Mouse (Mus musculus): Measurements from ENCODE around the gene Serpinb9d. TPM values are rescaled to one million over a fixed set of nuclear protein-coding genes. Genes with fewer than 3 reads are reported as not detected.
"Not testable (repeated sequence)": the region's sequence is repeated elsewhere in the genome, so short reads cannot be mapped to it uniquely, and the experiment has no call there.

Gene Serpinb9d
- not detected in 2 replicates for total RNA-seq (2014; fragmentation: Nextera tagmentation)
- total RNA-seq (2017): not detected in 2 replicates
- polyA plus RNA-seq (2012): not detected in 2 replicates

DNA sequence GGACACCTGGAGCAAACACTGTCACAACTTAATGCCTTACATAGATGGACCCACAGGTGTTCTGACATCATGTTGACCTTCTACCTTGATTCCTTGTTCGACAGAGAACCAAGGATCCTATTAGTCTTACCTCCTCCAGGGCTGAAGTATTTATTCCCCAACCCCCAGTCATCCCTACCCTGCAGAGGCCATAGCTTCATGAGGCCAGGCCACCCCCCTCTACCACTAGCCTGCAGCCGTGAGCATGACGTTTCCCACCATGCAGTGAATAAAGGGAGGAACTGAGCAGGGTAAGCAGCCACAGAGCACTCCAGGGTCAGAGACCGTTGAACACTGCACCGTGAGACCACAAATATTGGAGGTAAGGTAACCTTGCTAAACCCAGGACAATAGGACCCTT lies at the start of gene Serpinb9d:
Serpinb9d (plus strand) TSS at position 301 of the 400 bp plus-strand sequence.
- TF ChIP-seq CTCF (IDR thresholded peaks at IDR 0.05; ENCODE audit: low read depth, low read length): no peak
- no peak for TF ChIP-seq GATA1 (IDR thresholded peaks at IDR 0.05; ENCODE audit: borderline replicate concordance, low read length)
- no peak for TF ChIP-seq POLR2AphosphoS5 (IDR thresholded peaks at IDR 0.05; ENCODE audit: insufficient replicate concordance, low read depth, low read length)
- no peak for TF ChIP-seq TAL1 (conservative IDR thresholded peaks at IDR 0.05; ENCODE audit: low read depth, low read length)
- no peak for TF ChIP-seq GATA2 (IDR thresholded peaks at IDR 0.05; ENCODE audit: borderline replicate concordance, low read depth, low read length)
- H3K27me3 ChIP-seq (ENCODE audit: insufficient read depth, low read length): no peaks in the 10 kb centered on the region
- no peaks in the 10 kb centered on the region for H3K4me1 ChIP-seq (ENCODE audit: insufficient read depth, low read depth, low read length)
- no peaks in the 10 kb centered on the region for H3K9me3 ChIP-seq (replicated peaks)
- DNase-seq (ENCODE audit: low spot score): no peak
- no peak within 1 kb of the TSS for H3K4me3 ChIP-seq (ENCODE audit: low read depth, low read length)
- ATAC-seq (ENCODE audit: extremely low read depth, insufficient number of reproducible peaks, low FRiP score, poor library complexity, severe bottlenecking): no peak
- H3K36me3 ChIP-seq (replicated peaks): no peaks in the 10 kb centered on the region

DNA sequence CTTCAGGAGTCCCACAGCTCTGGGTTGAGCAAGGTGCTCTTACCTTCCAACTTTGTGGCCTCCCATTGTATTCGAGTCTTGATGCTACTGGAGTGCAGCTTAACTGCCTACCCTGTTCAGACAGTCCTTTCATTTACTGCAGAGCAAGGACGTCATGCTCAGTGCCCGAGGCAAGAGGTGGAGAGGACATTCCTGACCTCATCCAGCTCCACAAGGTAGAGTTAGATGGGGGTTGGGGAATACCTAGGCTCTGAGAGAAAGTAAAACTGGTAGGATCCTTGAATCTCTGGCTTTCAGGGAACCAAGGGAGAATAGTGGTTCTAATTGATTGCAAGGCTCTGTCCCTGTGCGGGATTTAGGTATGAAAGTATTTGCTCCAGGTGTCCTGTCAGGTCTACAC lies 33.1 kb upstream of the Serpinb9d start, which contains the start of gene Serpinb9c:
Serpinb9c (minus strand) TSS at position 101 of the 400 bp plus-strand sequence.
- Histone ChIP-seq H3K4me3 (ENCODE audit: low read depth, low read length) (no peak within 1 kb of the TSS), H3K9me3 (replicated peaks) (no peaks in the 10 kb centered on the region), H3K4me1 (ENCODE audit: insufficient read depth, low read depth, low read length) (peaks cover 3% of the 10 kb centered on the region), H3K27me3 (ENCODE audit: insufficient read depth, low read length) (peaks cover 3% of the 10 kb centered on the region; the same call in 1 of the 2 replicates), H3K36me3 (replicated peaks) (no peaks in the 10 kb centered on the region)
- no peak for DNase-seq (ENCODE audit: low spot score)
- ATAC-seq (ENCODE audit: extremely low read depth, insufficient number of reproducible peaks, low FRiP score, poor library complexity, severe bottlenecking): no peak
- TF ChIP-seq GATA1 (IDR thresholded peaks at IDR 0.05; ENCODE audit: borderline replicate concordance, low read length): no peak
- TF ChIP-seq GATA2 (IDR thresholded peaks at IDR 0.05; ENCODE audit: borderline replicate concordance, low read depth, low read length): no peak
- no peak for TF ChIP-seq TAL1 (conservative IDR thresholded peaks at IDR 0.05; ENCODE audit: low read depth, low read length)

DNA sequence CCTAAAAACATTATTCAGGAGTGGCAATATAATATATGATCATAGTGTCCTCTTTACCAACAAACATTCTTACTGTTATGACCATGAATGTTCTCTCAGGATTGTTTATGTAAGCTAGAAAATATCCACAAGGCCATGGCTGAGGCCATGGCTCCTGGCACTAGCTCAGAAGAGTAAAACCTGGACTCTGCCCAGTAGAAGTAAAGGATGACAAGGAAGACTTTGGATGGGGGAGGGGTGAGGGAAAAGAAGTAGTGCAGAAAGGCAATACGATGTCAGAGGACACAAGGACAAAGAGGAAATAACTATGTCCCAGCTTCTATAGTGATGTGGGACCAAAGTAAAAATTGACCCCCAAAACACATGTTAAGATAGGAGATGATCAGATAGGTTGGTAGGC lies 2.3 kb upstream of the Serpinb9d start:
- not testable (repeated sequence) for DNase-seq (ENCODE audit: low spot score); H3K4me1 ChIP-seq (ENCODE audit: insufficient read depth, low read depth, low read length); ATAC-seq (ENCODE audit: extremely low read depth, insufficient number of reproducible peaks, low FRiP score, poor library complexity, severe bottlenecking)

DNA sequence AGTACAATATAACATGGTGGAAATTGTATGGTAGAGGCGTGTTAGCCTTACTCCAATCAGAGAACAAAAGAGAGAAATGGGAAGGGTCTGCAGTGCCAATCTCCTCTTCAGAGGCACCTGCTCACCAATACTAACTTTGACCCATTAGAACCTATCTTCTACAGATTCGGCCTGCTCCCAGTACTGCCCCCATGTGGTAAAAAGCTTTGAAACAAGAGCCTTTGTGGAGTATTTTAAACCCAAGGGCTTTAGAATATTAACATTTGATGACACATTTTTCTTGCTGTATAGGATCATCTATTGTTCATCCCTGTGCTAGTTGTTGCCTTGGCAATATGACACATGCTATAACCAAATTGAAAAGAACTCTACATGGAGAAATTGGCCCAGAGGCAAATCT lies 7.0 kb downstream of the Serpinb9d start:
- DNase-seq (ENCODE audit: low spot score): no peak
- TF ChIP-seq TAL1 (conservative IDR thresholded peaks at IDR 0.05; ENCODE audit: low read depth, low read length) (no peak), GATA1 (IDR thresholded peaks at IDR 0.05; ENCODE audit: borderline replicate concordance, low read length) (no peak), POLR2AphosphoS5 (IDR thresholded peaks at IDR 0.05; ENCODE audit: insufficient replicate concordance, low read depth, low read length) (no peak), CTCF (IDR thresholded peaks at IDR 0.05; ENCODE audit: low read depth, low read length) (no peak), GATA2 (IDR thresholded peaks at IDR 0.05; ENCODE audit: borderline replicate concordance, low read depth, low read length) (no peak)

More for the DNA sequence above, 2.3 kb upstream of the Serpinb9d start:
- not testable (repeated sequence) for H3K36me3 ChIP-seq (replicated peaks); H3K27me3 ChIP-seq (ENCODE audit: insufficient read depth, low read length); H3K9me3 ChIP-seq (replicated peaks); H3K4me3 ChIP-seq (ENCODE audit: low read depth, low read length)

DNA sequence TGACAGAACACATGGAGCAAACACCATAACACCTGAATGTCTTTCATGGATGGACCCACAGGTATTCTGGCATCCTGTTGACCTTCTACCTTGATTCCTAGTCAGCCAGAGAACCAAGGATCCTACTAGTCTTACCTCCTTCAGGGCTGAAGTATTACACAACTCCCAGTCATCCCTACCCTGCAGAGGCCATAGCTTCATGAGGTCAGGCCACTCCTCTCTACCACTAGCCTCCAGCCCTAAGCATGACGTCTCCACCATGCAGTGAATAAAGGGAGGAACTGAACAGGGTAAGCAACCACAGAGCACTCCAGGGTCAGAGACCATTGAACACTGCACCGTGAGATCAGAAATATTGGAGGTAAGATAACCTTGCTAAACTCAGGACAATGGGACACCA lies 56.6 kb downstream of the Serpinb9d start, which contains the start of gene Serpinb9e:
Serpinb9e (plus strand) TSS at position 301 of the 400 bp plus-strand sequence.
- H3K36me3 ChIP-seq (replicated peaks); H3K4me3 ChIP-seq (ENCODE audit: low read depth, low read length); H3K27me3 ChIP-seq (ENCODE audit: insufficient read depth, low read length); H3K9me3 ChIP-seq (replicated peaks); DNase-seq (ENCODE audit: low spot score); H3K4me1 ChIP-seq (ENCODE audit: insufficient read depth, low read depth, low read length); ATAC-seq (ENCODE audit: extremely low read depth, insufficient number of reproducible peaks, low FRiP score, poor library complexity, severe bottlenecking): not testable (repeated sequence)

More for the DNA sequence above, 7.0 kb downstream of the Serpinb9d start:
- Histone ChIP-seq H3K27me3 (ENCODE audit: insufficient read depth, low read length) (no peaks in the 10 kb centered on the region), H3K4me1 (ENCODE audit: insufficient read depth, low read depth, low read length) (no peaks in the 10 kb centered on the region), H3K36me3 (replicated peaks) (no peaks in the 10 kb centered on the region), H3K4me3 (ENCODE audit: low read depth, low read length) (no peak overlapping the region), H3K9me3 (replicated peaks) (no peaks in the 10 kb centered on the region)
- ATAC-seq (ENCODE audit: extremely low read depth, insufficient number of reproducible peaks, low FRiP score, poor library complexity, severe bottlenecking): no peak

Other genes with a start within 250 kb of the Serpinb9d start
- gene Serpinb6b, start 227.8 kb upstream of the Serpinb9d start, total RNA-seq (2014; fragmentation: Nextera tagmentation): not detected in 2 replicates
- 0.05 TPM in 1 of 2 replicates, not detected in the other for gene Serpinb6b, start 227.8 kb upstream of the Serpinb9d start, total RNA-seq (2017)
- not detected in 2 replicates for gene Serpinb6b, start 227.8 kb upstream of the Serpinb9d start, polyA plus RNA-seq (2012)
- 2.6 and 3.4 TPM in 2 replicates for gene Serpinb9, start 189.7 kb upstream of the Serpinb9d start, total RNA-seq (2014; fragmentation: Nextera tagmentation)
- gene Serpinb9, start 189.7 kb upstream of the Serpinb9d start, total RNA-seq (2017): 2.4 and 3.0 TPM in 2 replicates
- gene Serpinb9, start 189.7 kb upstream of the Serpinb9d start, polyA plus RNA-seq (2012): 0.11 and 0.15 TPM in 2 replicates
- not detected in 2 replicates for gene Serpinb9b, start 165.5 kb upstream of the Serpinb9d start, total RNA-seq (2014; fragmentation: Nextera tagmentation)
- gene Serpinb9b, start 165.5 kb upstream of the Serpinb9d start, total RNA-seq (2017): 0.05 TPM in 1 of 2 replicates, not detected in the other
- not detected in 2 replicates for gene Serpinb9b, start 165.5 kb upstream of the Serpinb9d start, polyA plus RNA-seq (2012)
- gene Serpinb1b, start 114.4 kb upstream of the Serpinb9d start, total RNA-seq (2014; fragmentation: Nextera tagmentation): not detected in 2 replicates
- gene Serpinb1b, start 114.4 kb upstream of the Serpinb9d start, total RNA-seq (2017): not detected in 2 replicates
- not detected in 2 replicates for gene Serpinb1b, start 114.4 kb upstream of the Serpinb9d start, polyA plus RNA-seq (2012)
- 5.9 and 10.2 TPM in 2 replicates for gene Serpinb9c, start 33.2 kb upstream of the Serpinb9d start, total RNA-seq (2014; fragmentation: Nextera tagmentation)
- gene Serpinb9c, start 33.2 kb upstream of the Serpinb9d start, total RNA-seq (2017): 4.5 and 5.6 TPM in 2 replicates
- 0.12 and 0.26 TPM in 2 replicates for gene Serpinb9c, start 33.2 kb upstream of the Serpinb9d start, polyA plus RNA-seq (2012)
- not detected in 2 replicates for gene Serpinb9e, start 56.7 kb downstream of the Serpinb9d start, total RNA-seq (2014; fragmentation: Nextera tagmentation)
- 0.11 TPM in 1 of 2 replicates, not detected in the other for gene Serpinb9e, start 56.7 kb downstream of the Serpinb9d start, total RNA-seq (2017)
- gene Serpinb9e, start 56.7 kb downstream of the Serpinb9d start, polyA plus RNA-seq (2012): not detected in 2 replicates
- not detected in 2 replicates for gene Serpinb9f, start 131.1 kb downstream of the Serpinb9d start, total RNA-seq (2014; fragmentation: Nextera tagmentation)
- gene Serpinb9f, start 131.1 kb downstream of the Serpinb9d start, total RNA-seq (2017): 0.12 TPM in 1 of 2 replicates, not detected in the other
- not detected in 2 replicates for gene Serpinb9f, start 131.1 kb downstream of the Serpinb9d start, polyA plus RNA-seq (2012)
- 0.92 and 2.0 TPM in 2 replicates for gene Gm11397, start 202.8 kb downstream of the Serpinb9d start, total RNA-seq (2014; fragmentation: Nextera tagmentation)
- gene Gm11397, start 202.8 kb downstream of the Serpinb9d start, total RNA-seq (2017): 0.12 and 0.27 TPM in 2 replicates
- gene Gm11397, start 202.8 kb downstream of the Serpinb9d start, polyA plus RNA-seq (2012): not detected in 2 replicates